Mouse (Mus musculus) megakaryocyte, embryonic 14.5 days (primary cell): ENCODE data around the gene Samsn1.

ENCODE experiments used
- FLI1 ChIP-seq: IDR thresholded peaks from 2 replicates; pipeline ENCODE4 v1.6.1; 2012; ENCODE audit warnings: low read length, inconsistent platforms, mixed read lengths
- GATA1 ChIP-seq: IDR thresholded peaks from 3 replicates; pipeline ENCODE4 v1.6.1; 2012; ENCODE audit warnings: mixed read lengths, low read length, inconsistent platforms, borderline replicate concordance

DNA sequence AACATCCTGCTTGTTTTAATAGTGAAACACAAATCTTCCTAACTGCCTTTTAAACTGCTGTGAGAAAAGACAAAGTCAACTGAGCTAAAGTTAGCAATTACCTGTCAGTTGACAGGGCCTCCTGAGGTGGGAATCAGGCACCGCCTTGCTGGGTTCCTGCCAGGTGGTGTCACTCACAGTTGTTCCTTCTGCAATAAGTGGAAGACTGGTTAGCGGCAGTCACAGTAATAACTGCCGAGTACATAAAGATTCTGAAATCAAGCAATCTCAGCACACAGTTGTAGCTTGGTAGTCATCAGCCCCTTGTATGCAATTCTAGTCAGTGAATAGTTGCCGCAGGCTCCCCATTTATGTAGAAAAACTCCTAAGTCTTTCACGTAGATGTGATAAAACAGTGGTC, 44.3 kb downstream of the Samsn1 start:
- TF ChIP-seq GATA1 (no peak), FLI1 (no peak)
